Mouse (Mus musculus) liver, embryonic 11.5 days (tissue): ENCODE data around the gene Eif4g3. TPM values are rescaled to one million over a fixed set of nuclear protein-coding genes. Genes with fewer than 3 reads are reported as not detected.

Experiments used
- ATAC-seq: fragments of 200-750 bp; cut with Nextera tagmentation; replicated peaks from 2 replicates; pipeline ENCODE4 v1.8.0; 2017; ENCODE audit warnings: moderate number of reproducible peaks, mild to moderate bottlenecking, moderate TSS enrichment, moderate library complexity; ENCODE audit not compliant: low FRiP score
- DNase-seq: peaks from one replicate; pipeline ENCODE4 v3.0.0-alpha.2; 2017; ENCODE audit warnings: low spot score
- H3K27ac ChIP-seq: fragments of 300-500 bp; sonication (generic); 2 replicates; pipeline ENCODE4 v1.5.1; 2014; ENCODE audit warnings: mild to moderate bottlenecking, low read depth, low read length, control low read depth
- H3K27me3 ChIP-seq: fragments of 300-500 bp; sonication (generic); replicated peaks from 2 replicates; pipeline ENCODE4 v1.6.1; 2014; ENCODE audit warnings: low read length, mixed read lengths; ENCODE audit not compliant: control insufficient read depth, insufficient read depth
- H3K36me3 ChIP-seq: fragments of 300-500 bp; sonication (generic); 2 replicates; pipeline ENCODE4 v1.6.1; 2014; ENCODE audit warnings: mild to moderate bottlenecking, low read length, moderate library complexity, mixed read lengths; ENCODE audit not compliant: control insufficient read depth, insufficient read depth
- H3K4me1 ChIP-seq: fragments of 300-500 bp; sonication (generic); replicated peaks from 2 replicates; pipeline ENCODE4 v1.6.1; 2014; ENCODE audit warnings: low read length, mixed read lengths; ENCODE audit not compliant: control insufficient read depth, insufficient read depth
- H3K4me2 ChIP-seq: fragments of 300-500 bp; sonication (generic); 2 replicates; pipeline ENCODE4 v1.6.1; 2014; ENCODE audit warnings: mild to moderate bottlenecking, control low read depth, moderate library complexity
- H3K4me3 ChIP-seq: fragments of 300-500 bp; sonication (generic); 2 replicates; pipeline ENCODE4 v1.5.1; 2014; ENCODE audit warnings: low read depth, low read length, control low read depth
- H3K9ac ChIP-seq: fragments of 300-500 bp; sonication (generic); 2 replicates; pipeline ENCODE4 v1.6.1; 2014; ENCODE audit warnings: low read depth, low read length, control low read depth
- H3K9me3 ChIP-seq: fragments of 300-500 bp; sonication (generic); 2 replicates; pipeline ENCODE4 v1.6.1; 2016; ENCODE audit warnings: low read length, inconsistent platforms, mixed read lengths; ENCODE audit not compliant: control insufficient read depth
- WGBS: fragments of 180-500 bp; shearing (Covaris S2); extraction: QIAGEN DNeasy Blood & Tissue Kit; methylation state at CpG from one replicate; pipeline ENCODE4 v1.1.7; 2014; 5-methylcytosine and 5-hydroxymethylcytosine counted together
- polyA plus RNA-seq: library from polyadenylated mRNA; unstranded; fragments of >200 nt; fragmentation: Nextera tagmentation; extraction: Ambion mirVana; gene quantifications from 2 replicates; pipeline ENCODE4 v1.2.1, GENCODE M21; 2014

Gene Eif4g3
- polyA plus RNA-seq, 1 experiment from 2014 or later, result 28.3 TPM

DNA sequence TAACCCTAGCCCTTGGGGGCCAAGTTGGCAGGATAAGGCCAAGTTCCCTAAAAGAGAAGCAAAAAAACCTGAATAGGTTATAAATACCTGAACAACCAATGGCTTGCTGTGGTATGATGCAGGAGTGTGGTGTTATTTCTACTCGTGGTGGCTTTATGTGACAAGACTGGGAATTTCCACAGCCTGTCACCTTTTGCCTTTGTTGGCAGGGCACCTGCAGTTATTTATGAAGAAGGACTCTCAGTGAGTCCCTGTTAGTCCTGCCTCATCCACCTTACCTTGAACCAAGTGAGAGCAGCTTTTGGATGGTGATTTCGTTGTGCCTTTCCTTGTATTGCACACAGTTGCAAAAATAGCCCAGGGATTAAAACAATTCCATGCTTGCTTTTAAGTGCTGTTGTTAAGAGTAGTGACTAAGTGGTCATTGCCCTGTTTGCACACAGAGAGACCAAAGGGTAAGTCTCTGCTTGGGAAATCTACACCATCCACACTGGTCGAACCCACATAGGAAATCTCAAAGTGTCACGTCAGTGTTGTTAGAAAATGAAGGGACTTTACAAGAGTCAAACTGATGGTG is 72.9 kb downstream of the Eif4g3 start:
- 75% methylated on average over 4 of the region's 4 CpGs for WGBS
- Histone ChIP-seq H3K9ac (no peak overlapping the region), H3K4me3 (no peak overlapping the region), H3K9me3 (no peaks in the 10 kb centered on the region), H3K27ac (peak overlapping the region; percentile 11; the same call in 1 of the 2 replicates), H3K4me1 (no peaks in the 10 kb centered on the region; the same call in 1 of the 2 replicates), H3K4me2 (peak overlapping the region; percentile 21), H3K36me3 (peaks cover 6% of the 10 kb centered on the region; the same call in 1 of the 2 replicates), H3K27me3 (no peaks in the 10 kb centered on the region)
- DNase-seq, result no peak
- no peak for ATAC-seq

DNA sequence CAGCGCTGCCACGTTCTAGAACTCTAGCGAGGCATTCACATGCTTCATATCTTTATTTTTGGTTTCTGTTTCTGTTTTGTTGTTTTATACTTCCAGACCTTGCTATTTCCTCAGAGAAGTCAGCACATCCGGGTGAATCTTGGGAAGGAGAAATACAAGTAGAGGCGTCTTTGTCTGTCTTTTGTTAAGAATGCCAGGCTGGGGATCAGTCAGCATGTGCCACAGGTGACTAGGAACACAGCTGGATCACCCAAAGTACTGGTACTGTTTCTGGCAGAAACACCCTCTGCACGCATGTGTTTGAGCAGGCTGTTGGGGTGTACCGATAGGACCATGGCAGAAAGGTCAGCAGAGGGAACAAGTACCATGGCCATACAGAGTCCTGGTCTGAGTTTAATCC is 73.6 kb downstream of the Eif4g3 start:
- Histone ChIP-seq H3K27ac (no peak overlapping the region), H3K4me3 (no peak overlapping the region), H3K4me1 (no peaks in the 10 kb centered on the region; the same call in 1 of the 2 replicates), H3K9ac (no peak overlapping the region), H3K4me2 (no peak overlapping the region), H3K27me3 (no peaks in the 10 kb centered on the region), H3K9me3 (no peaks in the 10 kb centered on the region), H3K36me3 (peaks cover 6% of the 10 kb centered on the region; the same call in 1 of the 2 replicates)
- 93% methylated on average over 7 of the region's 7 CpGs for WGBS
- no peak for DNase-seq
- ATAC-seq, result no peak

DNA sequence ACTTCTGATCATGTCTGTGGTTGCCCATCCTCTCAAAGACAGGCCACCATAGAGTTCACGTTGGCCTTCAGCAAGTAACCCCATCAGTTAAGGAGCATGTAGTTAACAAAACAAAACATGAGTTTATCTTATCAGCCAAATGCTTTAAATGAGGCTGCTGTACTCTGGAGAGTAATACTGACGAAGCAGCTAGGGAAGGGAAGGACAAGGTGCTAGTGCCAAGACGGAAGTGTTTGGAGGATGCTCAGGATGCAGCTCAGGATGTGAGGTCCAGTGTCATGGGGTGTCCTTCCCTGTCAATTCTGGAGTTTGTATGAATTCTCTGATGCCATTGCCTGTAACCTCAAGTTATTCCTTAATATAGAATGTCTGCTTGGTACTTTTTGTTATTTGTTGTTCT is 75.0 kb downstream of the Eif4g3 start:
- H3K27me3 ChIP-seq, result no peaks in the 10 kb centered on the region
- no peak overlapping the region for H3K9ac ChIP-seq
- 57% methylated on average over 3 of the region's 3 CpGs for WGBS
- no peak for ATAC-seq
- no peak overlapping the region for H3K4me3 ChIP-seq
- H3K27ac ChIP-seq, result no peak overlapping the region
- no peak for DNase-seq
- no peak overlapping the region for H3K4me2 ChIP-seq
- H3K4me1 ChIP-seq, result no peaks in the 10 kb centered on the region; the same call in 1 of the 2 replicates
- H3K9me3 ChIP-seq, result no peaks in the 10 kb centered on the region
- H3K36me3 ChIP-seq, result peaks cover 9% of the 10 kb centered on the region; the same call in 1 of the 2 replicates

DNA sequence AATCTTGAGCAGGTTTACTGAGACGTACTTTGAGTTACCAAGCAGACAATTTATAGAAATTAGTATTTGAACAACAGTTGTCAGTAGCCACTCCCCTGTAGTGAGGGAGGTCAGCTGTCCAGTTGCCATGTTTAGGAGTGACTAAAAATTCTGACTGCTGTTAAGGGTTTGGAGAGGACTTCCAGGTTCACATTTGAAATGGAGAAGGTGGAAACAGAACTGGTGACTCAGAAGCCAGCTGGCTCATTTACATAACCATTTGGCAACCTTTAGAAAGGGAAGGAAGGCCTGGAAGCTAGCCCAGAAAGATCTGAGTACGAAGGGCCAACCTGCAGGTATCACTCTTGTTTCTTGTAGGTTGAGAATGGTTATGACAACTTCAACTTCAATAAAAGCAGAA is 75.8 kb downstream of the Eif4g3 start:
- 82% methylated on average over 2 of the region's 2 CpGs for WGBS
- Histone ChIP-seq H3K9me3 (no peaks in the 10 kb centered on the region), H3K4me3 (no peak overlapping the region), H3K9ac (no peak overlapping the region), H3K4me1 (peaks cover 3% of the 10 kb centered on the region), H3K27me3 (no peaks in the 10 kb centered on the region), H3K27ac (no peak overlapping the region), H3K4me2 (no peak overlapping the region), H3K36me3 (peaks cover 9% of the 10 kb centered on the region; the same call in 1 of the 2 replicates)
- no peak for DNase-seq
- ATAC-seq, result no peak

DNA sequence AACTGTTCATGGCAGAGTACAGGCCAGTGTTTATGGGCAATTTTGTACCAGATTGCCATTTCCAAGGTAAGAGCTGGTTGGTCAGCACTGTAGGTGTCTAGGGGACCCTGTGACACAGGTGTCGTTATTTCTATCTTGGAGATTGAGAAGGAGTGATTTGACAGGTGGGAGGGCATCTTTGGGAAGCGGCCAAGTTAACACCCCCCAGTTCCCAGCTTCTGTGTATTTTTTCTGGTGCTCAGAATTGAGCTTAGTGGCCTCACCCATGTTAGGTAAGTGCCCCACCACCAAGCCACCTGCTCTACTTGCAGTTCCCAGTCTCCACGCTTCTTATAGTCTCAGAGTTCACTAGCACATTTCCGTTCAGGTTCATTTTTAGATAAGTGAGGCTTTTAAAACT is 76.5 kb downstream of the Eif4g3 start:
- Histone ChIP-seq H3K4me1 (peaks cover 5% of the 10 kb centered on the region), H3K27me3 (no peaks in the 10 kb centered on the region), H3K36me3 (peaks cover 6% of the 10 kb centered on the region; the same call in 1 of the 2 replicates), H3K9ac (no peak overlapping the region), H3K4me3 (no peak overlapping the region), H3K27ac (no peak overlapping the region), H3K4me2 (no peak overlapping the region), H3K9me3 (no peaks in the 10 kb centered on the region)
- WGBS, result 88% methylated on average over 4 of the region's 4 CpGs
- ATAC-seq, result no peak
- no peak for DNase-seq

DNA sequence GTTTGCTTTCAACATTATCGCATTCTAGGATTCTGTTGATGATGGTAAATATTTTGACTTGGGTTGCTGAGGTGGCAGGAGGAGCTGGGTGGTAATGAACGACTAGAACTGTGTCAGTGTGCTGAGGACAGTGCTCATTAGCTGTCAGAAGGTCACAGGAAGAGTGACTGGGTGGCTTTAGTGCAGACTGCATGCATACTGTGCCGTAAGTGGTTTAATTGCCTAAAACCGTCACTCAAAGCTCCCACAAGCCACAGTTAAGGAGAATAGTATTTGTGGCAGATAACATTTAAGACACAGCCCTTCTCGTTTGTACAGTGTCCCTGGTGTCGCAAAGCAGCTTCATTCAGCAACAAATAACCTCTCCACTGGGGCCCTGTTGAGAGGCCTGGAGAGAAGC is 78.7 kb downstream of the Eif4g3 start:
- Histone ChIP-seq H3K9me3 (no peaks in the 10 kb centered on the region), H3K36me3 (peaks cover 6% of the 10 kb centered on the region; the same call in 1 of the 2 replicates), H3K27me3 (no peaks in the 10 kb centered on the region), H3K4me1 (peaks cover 5% of the 10 kb centered on the region), H3K4me2 (no peak overlapping the region), H3K27ac (no peak overlapping the region), H3K9ac (no peak overlapping the region), H3K4me3 (no peak overlapping the region)
- WGBS, result 69% methylated on average over 6 of the region's 6 CpGs
- no peak for DNase-seq
- no peak for ATAC-seq

DNA sequence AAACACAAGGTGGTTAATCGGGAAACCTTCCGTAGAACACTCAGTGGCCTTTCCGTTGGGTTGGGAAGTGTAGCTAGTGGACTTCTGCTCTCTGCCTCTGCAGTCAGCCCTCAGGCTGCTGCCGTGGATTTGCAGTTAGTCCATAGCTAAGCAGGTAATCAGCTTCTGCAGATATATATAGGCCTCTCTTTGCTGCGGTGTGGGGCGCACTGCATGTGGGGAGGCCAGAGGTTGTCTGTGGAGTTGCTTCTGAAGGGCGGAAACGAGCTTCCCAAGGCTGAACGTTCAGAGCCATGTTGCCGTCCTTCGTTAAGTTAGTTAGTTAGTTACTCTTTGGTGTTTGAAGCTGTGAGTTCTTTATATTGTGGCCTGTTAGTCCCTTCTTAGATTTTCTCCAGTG is 80.3 kb downstream of the Eif4g3 start:
- 88% methylated on average over 11 of the region's 11 CpGs for whole genome bisulfite sequencing
- no peak overlapping the region for H3K4me3 ChIP-seq
- H3K27ac ChIP-seq, result no peak overlapping the region
- no peaks in the 10 kb centered on the region for H3K9me3 ChIP-seq
- no peak overlapping the region for H3K9ac ChIP-seq
- no peak for DNase-seq
- no peak overlapping the region for H3K4me2 ChIP-seq
- no peaks in the 10 kb centered on the region for H3K27me3 ChIP-seq
- H3K36me3 ChIP-seq, result peaks cover 9% of the 10 kb centered on the region
- peaks cover 11% of the 10 kb centered on the region for H3K4me1 ChIP-seq
- ATAC-seq, result no peak

DNA sequence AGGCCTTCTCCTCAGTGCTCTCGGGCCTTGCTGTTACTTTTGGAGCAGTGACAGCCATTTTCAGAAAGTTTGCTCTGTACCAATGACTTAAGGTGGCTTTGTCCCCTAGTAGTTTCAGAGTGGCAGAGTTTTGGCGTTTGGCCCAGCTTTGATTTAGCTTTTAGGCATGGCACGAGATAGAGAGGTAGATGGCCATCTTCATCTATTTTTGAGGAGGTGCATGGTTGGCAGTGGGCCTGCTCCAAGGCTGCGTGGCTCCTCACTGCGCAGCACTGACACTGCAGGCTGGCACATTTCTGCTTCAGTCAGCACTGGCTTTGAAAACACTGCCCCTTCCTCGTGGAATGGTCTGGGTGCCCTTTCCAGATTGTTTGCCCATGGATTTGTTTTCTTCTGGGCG is 80.7 kb downstream of the Eif4g3 start:
- Histone ChIP-seq H3K4me3 (no peak overlapping the region), H3K27ac (no peak overlapping the region)
- 87% methylated on average over 7 of the region's 7 CpGs for WGBS

DNA sequence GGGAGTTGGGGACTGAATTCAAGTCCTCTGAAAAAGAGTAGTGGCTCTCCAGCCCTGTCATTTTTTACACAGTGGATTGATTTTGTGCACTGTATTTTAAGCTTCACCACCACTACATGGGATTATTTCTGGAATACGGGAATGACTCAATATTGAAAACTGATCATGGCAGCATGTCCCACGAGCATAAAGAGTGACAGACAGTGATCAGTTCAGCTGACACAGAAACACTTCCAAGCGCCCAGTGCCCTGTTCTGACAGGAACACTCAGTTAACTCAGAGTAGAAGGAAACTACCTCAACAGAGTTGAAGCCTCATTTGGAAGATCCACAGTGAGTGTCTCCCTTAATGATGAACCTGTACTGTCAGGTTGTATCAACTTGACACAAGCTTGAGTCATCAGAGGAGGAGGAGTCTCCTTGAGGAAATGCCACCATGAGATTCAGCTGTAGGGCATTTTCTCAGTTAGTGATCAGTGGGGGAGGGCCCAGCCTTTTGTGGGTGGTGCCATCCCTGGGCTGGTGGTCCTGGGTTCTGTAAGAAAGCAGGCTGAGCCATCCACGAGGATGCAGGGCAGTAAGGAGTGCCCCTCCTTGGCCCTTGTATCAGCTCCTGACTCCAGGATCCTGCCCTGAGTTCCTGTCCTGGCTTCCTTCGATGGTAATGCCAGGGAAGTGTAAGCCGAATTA is 82.2 kb downstream of the Eif4g3 start:
- Histone ChIP-seq H3K36me3 (peaks cover 9% of the 10 kb centered on the region), H3K4me2 (no peak overlapping the region), H3K4me3 (no peak overlapping the region), H3K27me3 (no peaks in the 10 kb centered on the region), H3K9ac (no peak overlapping the region), H3K27ac (no peak overlapping the region), H3K9me3 (no peaks in the 10 kb centered on the region), H3K4me1 (peaks cover 20% of the 10 kb centered on the region)
- 75% methylated on average over 6 of the region's 6 CpGs for WGBS
- ATAC-seq, result no peak
- DNase-seq, result no peak

More for the DNA sequence above, 80.7 kb downstream of the Eif4g3 start:
- no peak for ATAC-seq
- no peak for DNase-seq
- H3K9me3 ChIP-seq, result no peaks in the 10 kb centered on the region
- no peak overlapping the region for H3K4me2 ChIP-seq
- no peaks in the 10 kb centered on the region for H3K27me3 ChIP-seq
- no peak overlapping the region for H3K9ac ChIP-seq
- peaks cover 9% of the 10 kb centered on the region for H3K36me3 ChIP-seq
- peaks cover 15% of the 10 kb centered on the region for H3K4me1 ChIP-seq
